Mouse (Mus musculus): ENCODE measurements around the gene Gfpt1.

DNA sequence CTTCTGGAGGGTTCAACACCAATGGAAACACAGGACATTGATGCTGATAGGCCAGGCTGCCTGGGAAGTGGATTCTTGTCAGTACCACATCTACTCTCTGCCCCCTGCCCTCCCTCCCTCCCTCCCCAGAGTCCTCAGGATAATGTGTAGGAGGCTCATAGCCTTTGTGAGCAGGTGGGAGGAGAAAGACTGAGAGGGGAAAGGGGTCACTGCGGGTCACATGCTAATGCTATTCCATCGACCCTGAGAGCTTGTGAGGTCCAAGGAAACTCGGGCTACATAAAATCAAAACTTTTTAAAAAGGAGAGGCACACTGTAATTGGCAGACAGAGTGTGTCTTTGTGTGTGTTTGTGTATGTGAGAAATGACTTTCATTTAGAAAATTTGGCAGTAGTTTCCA is 56.6 kb downstream of the Gfpt1 start:
- TF ChIP-seq CTCF (IDR thresholded peaks at IDR 0.05) = no peak
- no peak for TF ChIP-seq EP300 (IDR thresholded peaks at IDR 0.05)

Measured in lung, postnatal 0 days (tissue).